Mouse (Mus musculus) CD4-positive naive resting alpha-beta T cell, adult 57 days (primary cell): Measurements from ENCODE around the gene Myo9b. TPM values are rescaled to one million over a fixed set of nuclear protein-coding genes. Genes with fewer than 3 reads are reported as not detected.

Source experiments
- total RNA-seq: library from RNA; stranded (reverse); gene quantifications from one replicate; pipeline ENCODE4 v1.2.4, GENCODE M21; 2023

The Myo9b gene
- 140 TPM for total RNA-seq

GRCm38 (mm10) chr8:71272286-71273150, at the start of gene Myo9b, which contains the start of gene Haus8:
Myo9b (plus strand) TSS chr8:71272714.
Haus8 (minus strand) TSS chr8:71272934.

GRCm38 (mm10) chr8:71366771-71367528, 94.4 kb downstream of the Myo9b start, which contains the start of gene Use1:
Use1 (plus strand) TSS chr8:71366848.

GRCm38 (mm10) chr8:71371236-71371848, 98.8 kb downstream of the Myo9b start, which contains the start of gene Ocel1:
Ocel1 (plus strand) TSS chr8:71371298.

GRCm38 (mm10) chr8:71381421-71381970, 109.0 kb downstream of the Myo9b start, which contains the start of gene Nr2f6:
Nr2f6 (minus strand) TSS chr8:71381960.

GRCm38 (mm10) chr8:71395629-71396028, 123.1 kb downstream of the Myo9b start, which contains the start of gene Ushbp1:
Ushbp1 (minus strand) TSS chr8:71395802.

GRCm38 (mm10) chr8:71396639-71397305, 124.3 kb downstream of the Myo9b start, which contains the start of gene Babam1:
Babam1 (plus strand) TSS chr8:71396861.

GRCm38 (mm10) chr8:71405401-71406098, 133.0 kb downstream of the Myo9b start, which contains the start of gene Ankle1:
Ankle1 (plus strand) TSS chr8:71406010.

Other genes with a start within 250 kb of the Myo9b start
- gene Haus8, start 220 bp downstream of the Myo9b start, total RNA-seq = 27.1 TPM
- gene Use1, start 94.1 kb downstream of the Myo9b start, total RNA-seq = 295 TPM
- gene Ocel1, start 98.6 kb downstream of the Myo9b start, total RNA-seq = 19.0 TPM
- gene Nr2f6, start 109.2 kb downstream of the Myo9b start, total RNA-seq = 4.8 TPM
- gene Ushbp1, start 123.1 kb downstream of the Myo9b start, total RNA-seq = 0.47 TPM
- 107 TPM for gene Babam1, start 124.1 kb downstream of the Myo9b start, total RNA-seq
- 1.6 TPM for gene Ankle1, start 133.3 kb downstream of the Myo9b start, total RNA-seq
- 94.1 TPM for gene Abhd8, start 190.9 kb downstream of the Myo9b start, total RNA-seq
- 33.8 TPM for gene Mrpl34, start 192.2 kb downstream of the Myo9b start, total RNA-seq
- gene Dda1, start 196.5 kb downstream of the Myo9b start, total RNA-seq = 106 TPM
- gene Ano8, start 213.2 kb downstream of the Myo9b start, total RNA-seq = 22.8 TPM
- 15.5 TPM for gene Gtpbp3, start 215.4 kb downstream of the Myo9b start, total RNA-seq
- 2.1 TPM for gene Plvap, start 239.0 kb downstream of the Myo9b start, total RNA-seq